Comparison of ENCODE assay signal across 9 mouse cellular contexts in genomic region chr10:19412926-19413325, GRCm38 (mm10). TPM values are rescaled to one million over a fixed set of nuclear protein-coding genes. Genes with fewer than 3 reads are reported as not detected.
DNase-seq lines count a peak whose midpoint lies in the region; ATAC-seq lines count a peak whose summit lies in the region.
"Had no signal": no experiment of that assay in that cellular context is flagged by ENCODE, and none has a peak within 500 bp of the region (broad histone marks: within the 10 kb centered on the region; RNA-seq: fewer than 3 reads in every experiment).

No protein-coding gene starts in this region.

- no peaks in the 10 kb centered on the region for H3K9me3 ChIP-seq in hindbrain, embryonic 11.5 days (ENCODE audit: control insufficient read depth, low read length)
- H3K9me3 ChIP-seq in hindbrain, embryonic 13.5 days = no peaks in the 10 kb centered on the region

- no peak overlapping the region for H3K9ac ChIP-seq in hindbrain, embryonic 11.5 days (ENCODE audit: low read depth, low read length)
- H3K9ac ChIP-seq in hindbrain, embryonic 13.5 days = no peak overlapping the region

- H3K4me2 ChIP-seq in hindbrain, embryonic 11.5 days (replicated peaks; ENCODE audit: low read depth, low read length) = no peak overlapping the region
- no peak overlapping the region for H3K4me2 ChIP-seq in hindbrain, embryonic 13.5 days

- H3K4me3 ChIP-seq in hindbrain, embryonic 11.5 days (ENCODE audit: low read depth, low read length) = no peak overlapping the region
- no peak overlapping the region for H3K4me3 ChIP-seq in hindbrain, embryonic 13.5 days

- 44% methylated on average over 2 of the region's 2 CpGs for WGBS in hindbrain, embryonic 11.5 days
- WGBS in hindbrain, embryonic 13.5 days = 41% methylated on average over 2 of the region's 2 CpGs

- no peaks in the 10 kb centered on the region for H3K4me1 ChIP-seq in hindbrain, embryonic 11.5 days (replicated peaks; ENCODE audit: control insufficient read depth, insufficient read depth, low read length)
- H3K4me1 ChIP-seq in hindbrain, embryonic 13.5 days (replicated peaks) = peaks cover 9% of the 10 kb centered on the region

- no peaks in the 10 kb centered on the region for H3K36me3 ChIP-seq in hindbrain, embryonic 11.5 days (ENCODE audit: control insufficient read depth, insufficient read depth, low read length)
- H3K36me3 ChIP-seq in hindbrain, embryonic 13.5 days = no peaks in the 10 kb centered on the region

- H3K27ac ChIP-seq in hindbrain, embryonic 11.5 days (ENCODE audit: low read depth, low read length) = peak overlapping the region; percentile 48; the same call in 1 of the 2 replicates
- H3K27ac ChIP-seq in hindbrain, embryonic 13.5 days = no peak overlapping the region

- peak; percentile 44 for DNase-seq in hindbrain, embryonic 11.5 days (ENCODE audit: low spot score)
- DNase-seq in ovary, postnatal 36 days (ENCODE audit: low spot score) = peak; percentile 5
- DNase-seq in ovary, adult 18-20 months (ENCODE audit: low spot score) = no peak
- peak; percentile 19 for DNase-seq in fibroblast of lung, adult 2 months (ENCODE audit: low read depth)
- peak; percentile 62 for DNase-seq in thymus, postnatal 25 days
- no peak for DNase-seq in testis, postnatal 10 days (ENCODE audit: low spot score)
- DNase-seq in right cerebral cortex, postnatal 10 days (ENCODE audit: low spot score in 2 of 2) = no peak

- no peaks in the 10 kb centered on the region for H3K27me3 ChIP-seq in hindbrain, embryonic 11.5 days (ENCODE audit: control insufficient read depth, insufficient read depth, low read length)
- H3K27me3 ChIP-seq in hindbrain, embryonic 13.5 days = peaks cover 57% of the 10 kb centered on the region

- ATAC-seq in hindbrain, embryonic 11.5 days (ENCODE audit: low FRiP score) = peak; percentile 41; the same call in 1 of the 2 replicates
- ATAC-seq in hindbrain, embryonic 13.5 days (ENCODE audit: low FRiP score) = no peak

RNA-seq across cellular contexts. Expression of gene Olig3, which starts 56.6 kb away (rescaled TPM):
- 46.6 and 58.5 TPM in 2 replicates for polyA plus RNA-seq in hindbrain, embryonic 11.5 days (2014; fragmentation: Nextera tagmentation; extraction: Ambion mirVana)
- polyA plus RNA-seq in hindbrain, embryonic 13.5 days (2015; fragmentation: Nextera tagmentation; extraction: Ambion mirVana) = 14.5 and 29.9 TPM in 2 replicates
- polyA plus RNA-seq: limb, embryonic 14.5 days had no signal

Comparison
In these comparisons a context has a peak if more than half of its experiments do, and no peak if none do; other contexts are left out.
1. DNase-seq: peak in hindbrain, embryonic 11.5 days (single experiment), ovary, postnatal 36 days (single experiment), fibroblast of lung, adult 2 months (single experiment) and thymus, postnatal 25 days (single experiment); none in ovary, adult 18-20 months (single experiment), testis, postnatal 10 days (single experiment) and right cerebral cortex, postnatal 10 days (0 of 2).